Mouse (Mus musculus): ENCODE measurements around the gene Ciao2b.
"Not testable (repeated sequence)": the region's sequence is repeated elsewhere in the genome, so short reads cannot be mapped to it uniquely, and the experiment has no call there.

The Ciao2b gene

GRCm38 (mm10) chr8:104641426-104642323 is at the start of gene Ciao2b:
Gene Ciao2b (minus strand): TSS chr8:104641965.
- peak; percentile 89 for DNase-seq

- DNase-seq, result no peak
Measured at GRCm38 (mm10) chr8:104688433-104688832, 46.7 kb upstream of the Ciao2b start.

- DNase-seq, result no peak
Measured at GRCm38 (mm10) chr8:104655614-104656013, 13.8 kb upstream of the Ciao2b start.

- DNase-seq, result peak; percentile 52
Measured at GRCm38 (mm10) chr8:104654984-104655383, 13.2 kb upstream of the Ciao2b start.

- DNase-seq, result not testable (repeated sequence)
Measured at GRCm38 (mm10) chr8:104644187-104644586, 2.4 kb upstream of the Ciao2b start.

- DNase-seq, result no peak
Measured at GRCm38 (mm10) chr8:104642324-104642654, 524 bp upstream of the Ciao2b start.

- no peak for DNase-seq
Measured at GRCm38 (mm10) chr8:104640831-104641370, 864 bp downstream of the Ciao2b start.

GRCm38 (mm10) chr8:104640241-104640640 is 1.5 kb downstream of the Ciao2b start:
- DNase-seq, result no peak

GRCm38 (mm10) chr8:104638010-104638409 is 3.8 kb downstream of the Ciao2b start:
- DNase-seq, result no peak

- DNase-seq, result no peak
Measured at GRCm38 (mm10) chr8:104635004-104635710, 6.6 kb downstream of the Ciao2b start.

GRCm38 (mm10) chr8:104633156-104633744 is 8.5 kb downstream of the Ciao2b start:
- DNase-seq, result no peak

GRCm38 (mm10) chr8:104632486-104632885 is 9.3 kb downstream of the Ciao2b start:
- no peak for DNase-seq

- no peak for DNase-seq
Measured at GRCm38 (mm10) chr8:104631975-104632374, 9.8 kb downstream of the Ciao2b start.

- DNase-seq, result peak; percentile 48
Measured at GRCm38 (mm10) chr8:104630981-104631663, 10.6 kb downstream of the Ciao2b start, which contains the start of gene Rrad. Gene Rrad (minus strand): TSS chr8:104631327.

- DNase-seq, result no peak
Measured at GRCm38 (mm10) chr8:104630574-104630973, 11.2 kb downstream of the Ciao2b start.

GRCm38 (mm10) chr8:104630111-104630479 is 11.7 kb downstream of the Ciao2b start:
- DNase-seq, result no peak

- DNase-seq, result no peak
Measured at GRCm38 (mm10) chr8:104629306-104630110, 12.3 kb downstream of the Ciao2b start.

- no peak for DNase-seq
Measured at GRCm38 (mm10) chr8:104628402-104628801, 13.4 kb downstream of the Ciao2b start.

GRCm38 (mm10) chr8:104627065-104627740 is 14.6 kb downstream of the Ciao2b start:
- no peak for DNase-seq

GRCm38 (mm10) chr8:104624161-104624560 is 17.6 kb downstream of the Ciao2b start, which contains the start of gene Cdh16:
Gene Cdh16 (minus strand): TSS chr8:104624396.
- no peak for DNase-seq

GRCm38 (mm10) chr8:104620765-104621164 is 21.0 kb downstream of the Ciao2b start:
- DNase-seq, result no peak

Data from liver (tissue).